Mouse (Mus musculus) midbrain, embryonic 11.5 days (tissue): ENCODE measurements at regions not wholly inside any gene's neighbourhood (a gene's known extent, or its start where the extent isn't known, plus 50 kb on each side); places are given as distances from the start of the nearest gene placed in this dataset.
"Not testable (repeated sequence)": the region's sequence is repeated elsewhere in the genome, so short reads cannot be mapped to it uniquely, and the experiment has no call there.

Source experiments
- ATAC-seq: fragments of 200-750 bp; cut with Nextera tagmentation; 2 replicates; pipeline ENCODE4 v1.8.0; 2017; ENCODE audit warnings: moderate TSS enrichment, moderate library complexity; ENCODE audit not compliant: low FRiP score
- DNase-seq: peaks from one replicate; pipeline ENCODE4 v3.0.0; 2015; ENCODE audit warnings: low spot score; ENCODE audit errors: missing footprints
- H3K27ac ChIP-seq: fragments of 300-500 bp; sonication (generic); 2 replicates; pipeline ENCODE4 v1.5.1; 2014; ENCODE audit warnings: low read depth, low read length
- H3K27me3 ChIP-seq: fragments of 300-500 bp; sonication (generic); 2 replicates; pipeline ENCODE4 v1.6.1; 2014; ENCODE audit warnings: mild to moderate bottlenecking, low read length, moderate library complexity, mixed read lengths; ENCODE audit not compliant: control insufficient read depth, insufficient read depth
- H3K36me3 ChIP-seq: fragments of 300-500 bp; sonication (generic); 2 replicates; pipeline ENCODE4 v1.6.1; 2014; ENCODE audit warnings: mild to moderate bottlenecking, low read length, moderate library complexity, mixed read lengths; ENCODE audit not compliant: control insufficient read depth, insufficient read depth
- H3K4me1 ChIP-seq: fragments of 300-500 bp; sonication (generic); 2 replicates; pipeline ENCODE4 v1.6.1; 2014; ENCODE audit warnings: low read length; ENCODE audit not compliant: control insufficient read depth, insufficient read depth
- H3K4me2 ChIP-seq: fragments of 300-500 bp; sonication (generic); 2 replicates; pipeline ENCODE4 v1.6.1; 2014; ENCODE audit warnings: mild to moderate bottlenecking, moderate library complexity
- H3K4me3 ChIP-seq: fragments of 300-500 bp; sonication (generic); 2 replicates; pipeline ENCODE4 v1.5.1; 2014; ENCODE audit warnings: low read depth, low read length
- H3K9ac ChIP-seq: fragments of 300-500 bp; sonication (generic); 2 replicates; pipeline ENCODE4 v1.6.1; 2014; ENCODE audit warnings: low read length
- H3K9me3 ChIP-seq: fragments of 300-500 bp; sonication (generic); 2 replicates; pipeline ENCODE4 v1.6.1; 2016; ENCODE audit warnings: low read length; ENCODE audit not compliant: control insufficient read depth
- WGBS: fragments of 180-500 bp; shearing (Covaris S2); extraction: QIAGEN DNeasy Blood & Tissue Kit; methylation state at CpG from one replicate; pipeline ENCODE4 v1.1.7; 2014; 5-methylcytosine and 5-hydroxymethylcytosine counted together

DNA sequence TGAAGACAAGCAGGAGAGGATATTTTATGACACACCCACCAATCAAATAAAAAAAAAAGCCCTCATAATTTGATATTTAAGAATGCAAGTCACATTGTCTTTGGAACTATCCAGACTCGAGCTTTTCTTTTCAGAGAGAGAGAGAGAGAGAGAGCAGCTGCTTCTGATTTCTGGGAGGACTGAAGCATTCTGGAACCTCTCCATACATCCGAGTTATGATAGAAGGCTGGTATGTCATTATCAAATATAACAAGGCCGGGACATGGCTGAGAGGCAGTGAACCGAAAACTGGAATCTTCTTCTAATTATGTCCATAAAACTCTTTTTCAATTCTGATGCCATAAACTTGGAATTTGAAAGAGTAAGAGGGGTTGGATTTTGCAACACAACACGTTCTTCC lies 284.3 kb downstream of the Setd4 start:
- DNase-seq: no peak
- H3K27me3 ChIP-seq: no peaks in the 10 kb centered on the region
- no peak overlapping the region for H3K27ac ChIP-seq
- ATAC-seq: no peak
- WGBS: 80% methylated on average over 5 of the region's 5 CpGs
- no peak overlapping the region for H3K4me2 ChIP-seq
- no peaks in the 10 kb centered on the region for H3K36me3 ChIP-seq
- H3K4me3 ChIP-seq: no peak overlapping the region
- H3K9me3 ChIP-seq: no peaks in the 10 kb centered on the region
- no peak overlapping the region for H3K9ac ChIP-seq
- no peaks in the 10 kb centered on the region for H3K4me1 ChIP-seq

DNA sequence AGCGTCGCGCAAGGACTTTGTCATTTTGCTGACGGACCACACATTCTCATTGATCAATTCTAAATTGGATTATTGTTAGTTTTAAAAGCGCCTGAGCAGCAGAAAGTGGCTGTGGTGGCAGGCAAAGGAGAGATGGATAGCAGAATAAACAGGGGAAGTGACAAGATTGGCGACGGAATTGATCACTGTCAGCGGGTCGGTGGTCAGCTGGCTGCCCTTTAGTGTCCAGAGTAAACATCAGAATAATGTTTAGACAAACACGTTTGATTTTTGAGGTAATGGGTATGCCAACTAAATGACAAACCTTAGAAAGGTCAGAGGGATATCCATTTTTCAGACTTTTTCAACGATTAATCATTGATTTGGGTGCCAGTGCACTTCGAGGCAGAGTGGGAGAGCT lies 292.2 kb downstream of the Setd4 start:
- no peak overlapping the region for H3K4me3 ChIP-seq
- peak; percentile 45 for DNase-seq
- H3K4me1 ChIP-seq: no peaks in the 10 kb centered on the region
- no peak overlapping the region for H3K27ac ChIP-seq
- WGBS: 78% methylated on average over 12 of the region's 12 CpGs
- no peak overlapping the region for H3K9ac ChIP-seq
- H3K4me2 ChIP-seq: no peak overlapping the region
- H3K36me3 ChIP-seq: no peaks in the 10 kb centered on the region
- no peaks in the 10 kb centered on the region for H3K9me3 ChIP-seq
- no peak for ATAC-seq
- no peaks in the 10 kb centered on the region for H3K27me3 ChIP-seq

DNA sequence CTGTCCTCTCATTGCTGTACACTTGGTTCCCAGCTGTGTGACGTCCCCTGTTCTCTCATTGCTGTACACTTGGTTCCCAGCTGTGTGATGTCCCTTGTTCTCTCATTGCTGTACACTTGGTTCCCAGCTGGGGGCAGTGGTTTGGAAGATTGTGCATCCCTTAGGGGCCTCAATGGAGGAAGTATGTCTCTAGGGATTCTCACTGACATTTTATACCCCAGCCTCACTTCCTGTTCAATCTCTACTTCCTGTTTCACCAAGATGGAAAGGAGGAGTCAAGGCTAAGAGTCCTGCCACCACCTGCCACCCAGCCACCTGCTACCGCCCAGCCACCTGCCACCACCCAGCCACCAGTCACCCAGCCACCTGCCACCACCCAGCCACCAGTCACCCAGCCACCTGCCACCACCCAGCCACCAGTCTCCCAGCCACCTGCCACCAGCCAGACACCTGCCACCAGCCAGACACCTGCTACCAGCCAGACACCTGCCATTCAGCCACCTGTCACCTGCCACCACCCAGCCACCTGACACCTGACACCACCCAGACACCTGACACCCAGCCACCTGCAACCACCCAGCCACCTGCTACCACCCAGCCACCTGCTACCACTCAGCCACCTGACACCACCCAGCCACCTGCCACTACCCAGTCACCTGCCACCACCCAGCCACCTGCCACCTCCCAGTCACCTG lies 295.1 kb downstream of the Setd4 start:
- ATAC-seq: no peak

DNA sequence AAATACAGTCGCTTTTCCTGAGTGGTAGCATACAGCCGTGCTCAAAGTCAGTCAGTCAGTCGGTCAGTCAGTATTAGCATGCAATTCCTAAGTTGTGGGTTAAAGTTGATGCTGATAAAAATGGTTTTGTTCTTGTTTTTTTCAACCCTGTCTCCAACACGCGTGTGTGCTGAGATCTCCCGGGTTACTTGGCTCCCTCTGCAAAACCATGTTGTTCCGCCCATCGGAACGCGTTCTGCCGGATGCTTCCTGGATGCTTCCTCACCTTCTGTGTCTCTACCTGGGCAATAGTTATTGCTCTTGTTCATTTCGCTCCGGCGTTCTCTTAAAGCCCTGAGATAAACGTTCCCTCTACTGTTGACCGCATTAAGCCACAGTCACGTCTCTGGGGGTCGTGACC lies 296.9 kb downstream of the Setd4 start:
- no peaks in the 10 kb centered on the region for H3K27me3 ChIP-seq
- H3K9ac ChIP-seq: no peak overlapping the region
- H3K4me3 ChIP-seq: no peak overlapping the region
- H3K9me3 ChIP-seq: no peaks in the 10 kb centered on the region
- no peak overlapping the region for H3K27ac ChIP-seq
- ATAC-seq: no peak
- no peaks in the 10 kb centered on the region for H3K4me1 ChIP-seq
- no peak overlapping the region for H3K4me2 ChIP-seq
- no peaks in the 10 kb centered on the region for H3K36me3 ChIP-seq
- 93% methylated on average over 18 of the region's 18 CpGs for WGBS
- DNase-seq: peak; percentile 72

More for the DNA sequence above, 295.1 kb downstream of the Setd4 start:
- no peaks in the 10 kb centered on the region for H3K36me3 ChIP-seq
- H3K4me3 ChIP-seq: no peak overlapping the region
- WGBS: 90% methylated on average over 2 of the region's 2 CpGs
- no peaks in the 10 kb centered on the region for H3K9me3 ChIP-seq
- H3K4me1 ChIP-seq: no peaks in the 10 kb centered on the region
- no peak overlapping the region for H3K27ac ChIP-seq
- H3K4me2 ChIP-seq: no peak overlapping the region
- H3K9ac ChIP-seq: no peak overlapping the region
- H3K27me3 ChIP-seq: no peaks in the 10 kb centered on the region
- no peak for DNase-seq

DNA sequence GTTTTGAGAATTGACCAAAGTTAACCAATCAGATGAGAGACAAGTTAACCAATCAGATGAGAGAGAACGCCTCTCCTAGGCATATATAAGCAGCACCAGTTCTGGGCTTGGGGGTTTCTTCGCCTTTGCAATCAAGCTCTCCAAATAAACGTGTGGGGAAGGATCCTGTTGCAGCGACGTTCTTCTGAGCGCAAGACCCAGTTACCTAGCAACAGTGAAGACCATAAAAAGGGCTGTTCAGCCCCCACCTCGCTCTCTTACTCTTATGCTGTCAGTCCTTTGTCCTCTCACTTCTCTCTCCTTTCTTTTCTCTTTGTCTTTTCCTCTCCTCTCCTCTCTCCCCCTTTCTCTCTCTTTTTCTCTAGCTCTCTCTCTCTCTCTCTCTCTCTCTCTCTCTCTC lies 297.7 kb downstream of the Setd4 start:
- H3K4me2 ChIP-seq, H3K36me3 ChIP-seq, H3K4me1 ChIP-seq, H3K4me3 ChIP-seq, H3K9ac ChIP-seq, DNase-seq, H3K9me3 ChIP-seq, H3K27me3 ChIP-seq, ATAC-seq, H3K27ac ChIP-seq: not testable (repeated sequence)
- 69% methylated on average over 7 of the region's 7 CpGs for WGBS

DNA sequence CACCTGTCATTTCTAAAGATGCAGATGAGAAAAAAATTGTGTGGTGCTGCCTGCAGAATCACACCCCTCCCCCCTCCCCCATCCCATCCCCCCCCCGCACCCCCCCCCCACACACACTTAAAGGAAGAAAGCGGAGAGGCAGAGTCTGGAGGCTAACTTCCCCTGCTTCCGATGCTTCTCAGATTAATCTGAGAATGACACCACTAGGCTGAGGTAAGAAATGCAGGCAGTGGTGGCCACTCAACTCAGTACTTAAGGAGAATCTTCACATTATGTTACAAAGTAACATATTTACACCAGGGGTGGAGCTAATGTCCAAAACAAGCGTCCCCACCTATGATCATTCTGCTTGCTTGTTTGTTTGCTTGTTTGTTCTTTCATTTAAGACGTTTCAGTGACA lies 309.4 kb downstream of the Setd4 start:
- Histone ChIP-seq H3K9ac (no peak overlapping the region), H3K27me3 (no peaks in the 10 kb centered on the region), H3K9me3 (no peaks in the 10 kb centered on the region), H3K4me3 (no peak overlapping the region), H3K27ac (no peak overlapping the region), H3K36me3 (no peaks in the 10 kb centered on the region), H3K4me1 (peaks cover 3% of the 10 kb centered on the region; the same call in 1 of the 2 replicates), H3K4me2 (no peak overlapping the region)
- WGBS: 68% methylated on average over 3 of the region's 5 CpGs
- no peak for ATAC-seq
- DNase-seq: no peak

DNA sequence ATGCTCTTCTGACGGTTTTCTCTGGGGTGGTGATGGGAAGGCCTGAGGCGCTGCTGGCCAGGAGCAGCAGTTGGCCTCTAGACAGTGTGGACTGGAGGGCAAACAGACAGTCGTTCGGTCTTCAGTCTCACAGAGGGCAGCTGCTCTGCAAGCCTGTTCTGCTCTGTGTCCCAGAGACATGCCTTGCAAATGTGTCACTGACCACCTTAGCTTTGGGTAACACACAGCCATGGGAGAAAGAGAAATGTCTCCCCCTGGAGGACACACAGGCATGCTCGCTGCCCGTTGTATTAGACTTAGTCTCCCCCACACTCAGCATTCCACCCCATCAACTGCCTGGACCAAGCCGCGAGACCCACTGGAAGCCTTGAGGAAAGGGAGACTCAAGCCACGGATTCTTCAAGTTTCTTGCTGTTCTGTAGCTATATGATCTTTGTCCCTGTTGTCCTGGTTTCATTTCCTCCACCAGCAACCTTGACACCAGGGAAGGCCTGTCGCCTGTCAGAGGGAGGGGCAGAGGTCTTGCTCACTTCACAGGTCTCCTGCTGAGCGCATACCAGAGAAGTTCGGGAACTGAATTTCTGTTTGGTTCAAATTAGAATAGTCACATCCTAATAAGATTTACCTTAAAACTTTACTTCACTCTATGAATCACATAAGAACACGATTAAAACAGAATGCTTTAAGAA lies 310.8 kb downstream of the Setd4 start:
- Histone ChIP-seq H3K4me2 (no peak overlapping the region), H3K27me3 (no peaks in the 10 kb centered on the region), H3K36me3 (no peaks in the 10 kb centered on the region), H3K4me1 (peaks cover 3% of the 10 kb centered on the region; the same call in 1 of the 2 replicates), H3K9ac (no peak overlapping the region), H3K27ac (no peak overlapping the region), H3K4me3 (no peak overlapping the region), H3K9me3 (no peaks in the 10 kb centered on the region)
- DNase-seq: peak; percentile 93
- WGBS: 30% methylated on average over 13 of the region's 13 CpGs
- peak; percentile 78 for ATAC-seq

DNA sequence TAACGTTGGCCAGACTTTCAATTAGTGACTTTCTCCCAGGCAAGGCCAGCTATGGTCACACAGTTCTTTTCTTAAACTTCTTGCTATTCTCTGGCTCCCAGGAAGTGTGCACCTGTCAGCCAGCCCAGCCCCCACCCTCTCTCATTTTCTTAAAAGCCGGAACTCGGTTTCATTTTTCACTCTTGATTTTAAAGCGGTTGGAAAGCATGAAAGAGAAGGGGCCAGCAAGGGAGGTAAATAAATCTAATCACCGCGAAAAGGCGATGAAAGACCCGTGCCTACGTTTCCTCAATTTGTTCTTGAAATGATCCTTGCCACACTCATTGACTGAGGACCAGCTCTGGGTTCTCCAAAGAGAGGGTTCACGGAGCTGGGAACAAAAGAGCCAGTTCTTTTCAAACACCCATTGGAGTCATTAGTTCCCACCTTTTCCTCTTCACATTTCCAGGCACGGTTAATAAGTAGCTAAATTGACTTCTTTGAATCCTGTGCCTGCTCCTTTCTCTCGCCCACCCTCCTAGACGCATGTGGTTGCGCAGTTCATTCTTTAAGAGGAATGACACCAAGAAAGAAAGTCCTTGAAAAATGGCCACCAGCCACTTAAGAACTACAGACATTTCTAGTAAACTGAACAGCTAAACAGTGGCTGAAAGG lies 311.6 kb downstream of the Setd4 start:
- no peak overlapping the region for H3K27ac ChIP-seq
- no peaks in the 10 kb centered on the region for H3K27me3 ChIP-seq
- no peak overlapping the region for H3K4me2 ChIP-seq
- no peaks in the 10 kb centered on the region for H3K36me3 ChIP-seq
- no peak overlapping the region for H3K9ac ChIP-seq
- peaks cover 3% of the 10 kb centered on the region; the same call in 1 of the 2 replicates for H3K4me1 ChIP-seq
- ATAC-seq (no peak), DNase-seq (peak; percentile 87)
- WGBS: 45% methylated on average over 14 of the region's 14 CpGs
- no peak overlapping the region for H3K4me3 ChIP-seq
- no peaks in the 10 kb centered on the region for H3K9me3 ChIP-seq

DNA sequence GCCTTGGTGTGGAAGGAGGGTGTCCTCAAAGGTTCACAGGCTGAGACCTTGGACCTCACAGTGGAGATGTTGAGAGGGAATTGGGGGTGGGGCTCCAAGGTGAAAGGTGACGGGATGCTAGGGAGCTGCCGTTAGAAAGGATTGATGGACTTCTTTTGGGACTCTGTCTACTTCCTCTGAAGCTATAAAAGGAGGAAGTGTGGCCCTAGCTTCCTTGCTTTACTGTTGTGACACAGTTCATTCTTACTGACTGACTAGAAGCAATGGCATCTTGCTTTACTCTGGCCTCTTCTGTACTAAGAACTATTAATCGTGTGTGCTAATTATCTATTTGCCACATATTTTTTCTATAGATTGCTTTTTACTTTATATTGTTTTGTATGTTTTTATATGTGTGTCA lies 315.8 kb downstream of the Setd4 start:
- Histone ChIP-seq H3K9me3 (no peaks in the 10 kb centered on the region), H3K27ac (no peak overlapping the region), H3K36me3 (no peaks in the 10 kb centered on the region), H3K9ac (no peak overlapping the region), H3K4me1 (peaks cover 3% of the 10 kb centered on the region; the same call in 1 of the 2 replicates), H3K4me3 (no peak overlapping the region), H3K27me3 (no peaks in the 10 kb centered on the region), H3K4me2 (no peak overlapping the region)
- 82% methylated on average over 3 of the region's 3 CpGs for WGBS
- no peak for ATAC-seq
- DNase-seq: no peak
